Mouse (Mus musculus) intestine, embryonic 15.5 days (tissue): Measurements from ENCODE around the gene Kif5c. TPM values are rescaled to one million over a fixed set of nuclear protein-coding genes. Genes with fewer than 3 reads are reported as not detected.
A peak's percentile ranks its signal among the peaks of the same experiment; 100 is the strongest.

Source experiments
- ATAC-seq: fragments of 200-750 bp; cut with Nextera tagmentation; 2 replicates; pipeline ENCODE4 v1.8.0; 2017; ENCODE audit warnings: moderate TSS enrichment, moderate library complexity
- H3K27ac ChIP-seq: fragments of 300-500 bp; sonication (generic); 2 replicates; pipeline ENCODE4 v1.5.1; 2015; ENCODE audit warnings: mild to moderate bottlenecking, inconsistent platforms
- H3K27me3 ChIP-seq: fragments of 300-500 bp; sonication (generic); replicated peaks from 2 replicates; pipeline ENCODE4 v1.6.1; 2015; ENCODE audit warnings: inconsistent platforms
- H3K36me3 ChIP-seq: fragments of 300-500 bp; sonication (generic); 2 replicates; pipeline ENCODE4 v1.6.1; 2015; ENCODE audit warnings: inconsistent platforms
- H3K4me1 ChIP-seq: fragments of 300-500 bp; sonication (generic); replicated peaks from 2 replicates; pipeline ENCODE4 v1.6.1; 2015; ENCODE audit warnings: inconsistent platforms
- H3K4me2 ChIP-seq: fragments of 300-500 bp; sonication (generic); replicated peaks from 2 replicates; pipeline ENCODE4 v1.6.1; 2015; ENCODE audit warnings: mild to moderate bottlenecking, inconsistent platforms
- H3K4me3 ChIP-seq: fragments of 300-500 bp; sonication (generic); replicated peaks from 2 replicates; pipeline ENCODE4 v1.5.1; 2015; ENCODE audit warnings: inconsistent platforms
- H3K9ac ChIP-seq: fragments of 300-500 bp; sonication (generic); 2 replicates; pipeline ENCODE4 v1.6.1; 2015; ENCODE audit warnings: inconsistent platforms
- H3K9me3 ChIP-seq: fragments of 300-500 bp; sonication (generic); 2 replicates; pipeline ENCODE4 v1.6.1; 2016; ENCODE audit warnings: inconsistent platforms
- WGBS: fragments of 180-500 bp; shearing (Covaris S2); methylation state at CpG from one replicate; pipeline ENCODE4 v1.1.7; 2015; 5-methylcytosine and 5-hydroxymethylcytosine counted together
- polyA plus RNA-seq: library from polyadenylated mRNA; unstranded; fragments of >200 nt; fragmentation: Nextera tagmentation; extraction: Ambion mirVana; gene quantifications from 2 replicates; pipeline ENCODE4 v1.2.1, GENCODE M21; 2015

Kif5c gene
- polyA plus RNA-seq, 1 experiment from 2014 or later, result 8.2 TPM

DNA sequence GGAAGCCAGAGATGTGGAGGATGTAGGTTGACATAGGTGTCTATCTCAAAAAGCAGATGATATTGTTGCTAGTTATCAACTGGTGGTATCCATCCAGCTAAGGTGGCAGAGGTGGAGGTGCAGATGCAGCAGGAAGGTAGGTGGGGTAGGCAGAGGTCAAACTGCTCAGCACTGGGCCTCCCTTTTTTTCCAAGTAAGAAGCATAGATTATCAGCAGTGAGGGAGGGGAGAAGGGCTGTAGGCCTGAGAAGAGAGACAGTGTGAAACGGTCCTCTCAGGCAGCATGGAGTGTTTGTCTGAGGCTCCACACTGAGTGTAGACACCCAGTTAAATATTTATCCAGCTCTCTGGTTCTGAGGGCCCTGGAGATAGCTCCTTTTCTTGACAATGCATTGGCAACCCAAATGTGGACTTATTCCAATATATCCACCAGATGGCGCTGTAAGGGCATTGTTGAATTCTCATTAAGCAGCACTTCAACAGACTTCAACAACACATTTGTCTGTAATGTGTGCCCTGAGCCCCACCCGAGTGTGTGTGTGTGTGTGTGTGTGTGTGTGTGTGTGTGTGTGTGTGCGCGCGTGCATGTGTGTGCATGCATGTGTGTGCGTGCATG, 145.3 kb downstream of the Kif5c start:
- Histone ChIP-seq H3K9ac (no peak overlapping the region), H3K4me2 (no peak overlapping the region), H3K36me3 (no peaks in the 10 kb centered on the region), H3K4me3 (no peak overlapping the region), H3K27me3 (no peaks in the 10 kb centered on the region), H3K9me3 (no peaks in the 10 kb centered on the region), H3K27ac (no peak overlapping the region), H3K4me1 (no peaks in the 10 kb centered on the region)
- ATAC-seq, result peak; percentile 69
- WGBS, result 43% methylated on average over 7 of the region's 7 CpGs

DNA sequence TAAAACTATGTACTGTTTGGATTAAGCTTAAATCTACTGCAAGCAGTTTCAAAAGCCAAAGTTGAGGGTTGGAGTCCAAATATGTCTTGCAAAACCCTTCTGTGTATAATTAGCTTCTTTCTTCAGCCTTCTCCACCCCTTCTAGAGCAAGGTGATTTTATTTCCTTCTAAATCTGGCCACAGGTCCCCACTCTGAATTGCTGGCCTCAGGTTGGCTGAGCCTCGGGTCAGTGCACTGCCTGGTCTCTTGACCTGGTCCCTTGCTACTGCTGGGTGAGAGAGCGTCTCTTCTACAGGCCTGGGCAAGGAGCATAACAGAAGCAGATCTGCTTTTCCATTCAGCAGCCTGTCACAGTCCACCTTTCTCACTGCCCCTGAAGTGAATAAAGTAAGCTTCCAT, 149.8 kb downstream of the Kif5c start:
- Histone ChIP-seq H3K4me1 (0 out of 2 replicates have a peak, but pooled peaks cover 2% of the 10 kb centered on the region), H3K9ac (no peak overlapping the region), H3K27ac (no peak overlapping the region), H3K27me3 (no peaks in the 10 kb centered on the region), H3K4me3 (no peak overlapping the region), H3K9me3 (no peaks in the 10 kb centered on the region), H3K4me2 (no peak overlapping the region), H3K36me3 (no peaks in the 10 kb centered on the region)
- 70% methylated on average over 2 of the region's 2 CpGs for WGBS
- no peak for ATAC-seq

DNA sequence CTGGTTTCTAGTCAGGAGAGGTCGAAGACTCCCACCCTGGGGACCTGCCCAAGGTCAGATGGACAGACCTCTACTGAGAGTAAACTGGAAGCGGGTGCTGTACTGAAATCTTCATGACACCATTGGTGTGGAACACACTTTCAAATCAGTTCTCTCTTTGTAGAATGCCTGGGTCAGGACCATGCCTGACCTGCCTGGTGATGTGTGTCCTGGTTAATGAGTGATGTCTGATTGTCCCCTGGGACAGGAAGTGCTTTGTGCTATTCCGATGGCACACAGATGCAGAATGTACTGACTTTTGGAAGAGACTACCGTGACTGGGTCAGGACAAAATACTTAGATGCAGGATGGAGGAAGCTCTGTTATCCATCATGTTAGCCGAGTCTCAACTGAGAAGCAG, 151.3 kb downstream of the Kif5c start:
- Histone ChIP-seq H3K4me3 (no peak overlapping the region), H3K27me3 (no peaks in the 10 kb centered on the region), H3K9ac (no peak overlapping the region), H3K27ac (no peak overlapping the region), H3K4me1 (0 out of 2 replicates have a peak, but pooled peaks cover 2% of the 10 kb centered on the region), H3K4me2 (no peak overlapping the region), H3K36me3 (no peaks in the 10 kb centered on the region), H3K9me3 (no peaks in the 10 kb centered on the region)
- no peak for ATAC-seq
- WGBS, result 68% methylated on average over 5 of the region's 5 CpGs

DNA sequence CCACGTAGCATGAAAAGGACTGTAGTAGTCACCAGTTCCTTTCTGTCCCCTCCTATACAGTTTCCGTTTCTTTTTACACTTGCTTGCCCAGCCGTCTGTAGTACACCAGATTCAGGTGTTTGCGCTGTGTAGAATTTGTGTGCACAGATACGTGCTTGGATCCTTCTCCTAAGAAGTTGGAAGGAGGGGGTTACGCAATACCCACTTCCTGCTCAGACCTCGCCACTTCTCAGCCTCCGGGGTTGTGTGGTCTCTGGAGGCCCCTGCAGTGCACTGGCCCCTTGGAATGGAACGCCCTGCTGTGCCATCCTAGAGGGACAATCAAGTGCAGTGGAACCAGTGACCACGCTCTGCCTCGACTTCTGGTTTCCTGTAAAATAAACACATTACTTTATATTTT, 152.1 kb downstream of the Kif5c start:
- Histone ChIP-seq H3K9me3 (no peaks in the 10 kb centered on the region), H3K27ac (no peak overlapping the region), H3K36me3 (no peaks in the 10 kb centered on the region), H3K4me2 (no peak overlapping the region), H3K4me1 (0 out of 2 replicates have a peak, but pooled peaks cover 2% of the 10 kb centered on the region), H3K27me3 (no peaks in the 10 kb centered on the region), H3K4me3 (no peak overlapping the region), H3K9ac (no peak overlapping the region)
- 0 out of 2 replicates have a peak, but pooled peaks have one; percentile 37 for ATAC-seq
- WGBS, result 61% methylated on average over 11 of the region's 11 CpGs

DNA sequence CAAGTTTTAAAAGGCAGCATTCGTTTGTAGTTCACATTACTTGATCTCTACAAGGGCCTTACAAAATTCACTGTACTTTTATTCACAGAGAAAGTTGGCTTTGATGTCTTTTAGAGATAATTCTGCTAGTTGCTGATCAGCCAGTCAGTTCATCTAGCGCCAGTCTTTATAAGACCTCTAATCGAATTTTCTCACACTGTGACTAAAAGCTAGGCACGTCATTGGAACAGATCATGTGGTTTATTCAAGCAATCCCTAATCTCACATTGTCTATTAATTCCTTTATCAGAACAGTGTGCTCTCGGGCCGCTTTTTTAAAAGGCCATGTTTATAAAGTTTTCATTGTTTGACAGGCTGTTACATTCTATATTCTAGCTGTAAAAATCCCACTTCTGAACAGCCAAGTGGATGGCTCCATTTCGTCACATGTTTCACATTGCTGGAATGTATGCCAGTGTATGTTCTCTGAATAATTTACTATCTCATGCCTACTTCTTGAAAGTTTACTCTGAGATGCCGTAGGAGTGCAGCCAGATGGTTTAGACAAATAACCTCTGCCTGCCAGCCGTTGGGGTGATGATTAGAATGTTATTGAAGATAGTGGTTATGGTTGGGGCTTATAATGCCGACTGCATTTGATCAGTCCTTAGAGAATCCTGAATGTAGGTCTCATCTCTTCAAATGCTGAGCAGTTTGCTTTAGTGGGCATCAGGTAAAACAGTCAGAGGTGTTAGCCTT, 154.3 kb downstream of the Kif5c start:
- H3K27me3 ChIP-seq, result no peaks in the 10 kb centered on the region
- H3K9me3 ChIP-seq, result no peaks in the 10 kb centered on the region
- no peaks in the 10 kb centered on the region for H3K36me3 ChIP-seq
- no peak overlapping the region for H3K27ac ChIP-seq
- H3K9ac ChIP-seq, result no peak overlapping the region
- no peak overlapping the region for H3K4me3 ChIP-seq
- WGBS, result 59% methylated on average over 10 of the region's 10 CpGs
- 0 out of 2 replicates have a peak, but pooled peaks cover 2% of the 10 kb centered on the region for H3K4me1 ChIP-seq
- no peak for ATAC-seq
- H3K4me2 ChIP-seq, result no peak overlapping the region

DNA sequence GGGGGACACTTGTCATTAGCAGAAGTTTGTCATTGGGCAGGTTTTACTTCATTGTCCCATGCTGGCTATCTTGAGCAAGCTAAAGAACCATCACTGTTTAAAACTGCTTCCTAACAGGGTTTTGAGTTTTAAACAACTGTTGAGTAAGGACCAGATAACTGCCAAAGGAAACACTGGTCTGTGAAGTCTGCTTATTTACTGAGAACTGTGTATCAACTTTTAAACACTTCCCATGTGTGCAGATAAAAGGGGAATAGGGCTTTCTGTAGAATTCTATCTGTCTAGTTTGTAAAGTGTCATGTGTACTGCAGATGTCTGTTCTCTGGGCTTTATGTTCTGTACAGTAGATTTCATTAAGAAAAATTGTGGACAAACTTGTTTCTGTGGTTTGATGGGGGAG, 155.1 kb downstream of the Kif5c start:
- Histone ChIP-seq H3K9ac (no peak overlapping the region), H3K9me3 (no peaks in the 10 kb centered on the region), H3K27me3 (no peaks in the 10 kb centered on the region), H3K4me1 (0 out of 2 replicates have a peak, but pooled peaks cover 2% of the 10 kb centered on the region), H3K4me2 (no peak overlapping the region), H3K4me3 (no peak overlapping the region), H3K27ac (no peak overlapping the region), H3K36me3 (no peaks in the 10 kb centered on the region)
- ATAC-seq, result no peak

DNA sequence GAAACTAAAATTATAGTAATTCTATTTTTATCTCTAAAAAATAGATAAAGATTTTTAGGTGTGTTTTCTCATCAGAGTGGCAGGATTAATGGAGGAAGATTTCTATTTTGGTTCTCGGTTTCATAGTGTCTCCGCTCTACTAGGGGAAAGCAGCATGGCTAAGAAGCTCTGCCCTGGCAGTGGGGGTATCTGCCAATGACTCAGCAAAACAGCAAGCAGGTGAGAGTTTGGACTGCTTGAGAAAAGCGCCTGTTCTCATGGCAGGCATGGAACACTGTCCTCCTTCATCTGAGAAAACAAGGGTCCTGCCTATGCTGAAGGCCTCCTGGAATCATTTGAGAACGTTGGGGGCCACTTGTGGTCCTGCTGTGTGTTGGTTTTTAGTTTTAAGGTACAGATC, 156.1 kb downstream of the Kif5c start:
- H3K27me3 ChIP-seq, result no peaks in the 10 kb centered on the region
- no peaks in the 10 kb centered on the region for H3K9me3 ChIP-seq
- no peak overlapping the region for H3K4me3 ChIP-seq
- no peak overlapping the region for H3K9ac ChIP-seq
- no peak overlapping the region for H3K4me2 ChIP-seq
- no peaks in the 10 kb centered on the region for H3K36me3 ChIP-seq
- no peak overlapping the region for H3K27ac ChIP-seq
- 81% methylated on average over 4 of the region's 4 CpGs for WGBS
- H3K4me1 ChIP-seq, result 0 out of 2 replicates have a peak, but pooled peaks cover 2% of the 10 kb centered on the region
- ATAC-seq, result no peak

DNA sequence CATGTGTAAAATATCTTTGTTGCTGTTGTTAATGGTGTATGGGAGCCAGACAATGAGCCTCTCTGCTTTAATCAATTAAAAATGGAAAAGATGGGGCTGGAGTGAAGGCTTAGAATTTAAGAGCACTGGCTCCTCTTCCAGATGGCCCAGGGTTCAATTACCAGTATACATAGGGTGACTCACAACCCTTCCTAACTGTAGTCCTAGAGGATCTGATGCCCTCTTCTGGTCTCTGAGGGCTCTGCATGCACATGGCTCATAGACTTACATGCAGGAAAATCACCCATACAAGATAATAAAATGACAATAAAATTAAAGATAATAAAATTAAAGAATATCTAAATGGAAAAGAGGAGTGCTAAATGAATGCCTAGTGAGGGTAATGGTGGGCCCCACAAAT, 156.6 kb downstream of the Kif5c start:
- 0 out of 2 replicates have a peak, but pooled peaks cover 2% of the 10 kb centered on the region for H3K4me1 ChIP-seq
- no peak overlapping the region for H3K9ac ChIP-seq
- no peaks in the 10 kb centered on the region for H3K27me3 ChIP-seq
- H3K36me3 ChIP-seq, result no peaks in the 10 kb centered on the region
- no peak overlapping the region for H3K4me3 ChIP-seq
- H3K27ac ChIP-seq, result no peak overlapping the region
- H3K9me3 ChIP-seq, result no peaks in the 10 kb centered on the region
- no peak overlapping the region for H3K4me2 ChIP-seq
- no peak for ATAC-seq

DNA sequence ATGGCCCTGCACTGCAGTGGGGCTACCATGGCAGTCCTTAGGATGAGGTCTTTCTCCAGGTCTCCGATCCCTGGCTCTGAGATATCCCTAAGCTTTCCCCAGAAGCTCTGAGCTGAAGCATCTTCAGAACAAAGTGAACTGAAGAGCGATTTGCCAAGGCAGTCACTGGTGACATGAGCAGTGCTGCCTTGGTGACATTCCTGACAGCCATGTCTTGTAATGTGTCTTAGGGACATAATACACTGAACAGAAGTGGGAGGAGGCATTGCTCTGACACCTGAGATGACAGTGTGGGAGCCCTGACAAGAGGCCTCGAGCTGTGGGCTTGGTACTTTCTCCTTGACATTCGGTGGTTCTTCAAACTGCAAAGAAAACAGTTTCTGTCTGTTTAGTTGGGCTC, 157.3 kb downstream of the Kif5c start:
- 87% methylated on average over 4 of the region's 4 CpGs for WGBS
- Histone ChIP-seq H3K27ac (no peak overlapping the region), H3K27me3 (no peaks in the 10 kb centered on the region), H3K4me3 (no peak overlapping the region), H3K4me2 (no peak overlapping the region), H3K9ac (no peak overlapping the region), H3K9me3 (no peaks in the 10 kb centered on the region), H3K36me3 (no peaks in the 10 kb centered on the region), H3K4me1 (no peaks in the 10 kb centered on the region)
- ATAC-seq, result no peak

DNA sequence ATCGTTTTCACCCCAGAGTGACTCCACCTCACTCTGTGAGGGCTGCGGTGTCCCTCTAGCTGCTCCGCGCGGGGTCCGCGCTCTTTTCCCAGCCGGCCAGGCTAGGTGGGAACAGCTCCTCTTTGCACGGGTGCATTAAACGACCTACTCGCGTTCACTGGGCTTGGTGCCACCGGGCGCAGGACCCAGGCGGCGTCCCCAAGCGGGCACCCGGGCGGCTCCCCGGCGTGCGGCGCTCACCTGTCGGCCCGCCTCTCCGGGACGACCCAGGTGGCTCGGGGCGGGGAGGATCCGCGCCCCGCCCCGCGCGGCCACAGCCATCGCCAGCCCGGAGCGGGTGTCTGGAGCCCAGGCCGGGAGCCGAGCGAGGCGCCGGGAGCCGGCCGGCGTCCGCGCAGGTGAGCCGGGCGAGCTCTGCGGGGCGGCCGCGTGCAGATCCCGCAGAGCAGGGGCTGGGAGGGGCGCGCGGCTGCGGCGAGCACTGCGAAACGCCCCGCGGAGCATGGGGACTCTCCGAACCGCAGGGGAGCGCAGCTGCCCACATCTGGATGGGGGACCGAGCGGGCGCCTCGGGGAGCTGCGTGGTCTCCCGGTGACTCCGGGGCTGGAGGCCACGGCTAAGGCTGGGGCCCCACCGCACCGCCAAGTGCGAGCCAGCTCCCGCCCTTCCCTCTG, 168.4 kb downstream of the Kif5c start, which contains the start of gene Lypd6b:
Lypd6b (plus strand) TSS at position 313 of the 675 bp plus-strand sequence.
- Histone ChIP-seq H3K27me3 (peaks cover 11% of the 10 kb centered on the region; the same call in 1 of the 2 replicates), H3K9ac (peak within 1 kb of the TSS; percentile 58), H3K4me2 (peak within 1 kb of the TSS; percentile 99), H3K27ac (no peak within 1 kb of the TSS), H3K4me1 (0 out of 2 replicates have a peak, but pooled peaks cover 7% of the 10 kb centered on the region), H3K9me3 (no peaks in the 10 kb centered on the region), H3K4me3 (peak within 1 kb of the TSS; percentile 60), H3K36me3 (no peaks in the 10 kb centered on the region)
- WGBS, result under 1% methylated on average over 74 of the region's 79 CpGs
- ATAC-seq, result peak; percentile 94

DNA sequence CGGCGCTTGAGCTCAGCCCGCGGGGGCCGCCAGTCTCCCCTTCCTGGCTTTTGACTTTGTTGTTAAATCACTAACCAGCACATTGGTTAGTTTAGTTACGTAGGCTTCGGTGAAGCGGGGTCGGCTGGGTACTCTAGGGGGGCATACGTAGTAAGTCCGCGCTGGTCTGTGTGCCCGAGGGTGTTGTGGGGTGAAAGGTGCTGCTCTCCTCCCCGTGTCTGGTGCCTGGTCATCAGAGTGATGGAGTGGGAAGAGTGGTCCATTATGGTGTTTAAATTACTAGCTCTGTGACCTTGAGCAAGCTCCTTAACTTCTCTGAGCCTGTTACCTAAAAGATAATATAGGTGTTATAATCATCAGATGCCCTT, 168.9 kb downstream of the Kif5c start:
- H3K9me3 ChIP-seq, result no peaks in the 10 kb centered on the region
- H3K27me3 ChIP-seq, result peaks cover 11% of the 10 kb centered on the region; the same call in 1 of the 2 replicates
- WGBS, result 2% methylated on average over 14 of the region's 14 CpGs
- peak overlapping the region; percentile 60 for H3K4me3 ChIP-seq
- H3K4me2 ChIP-seq, result peak overlapping the region; percentile 99
- peak overlapping the region; percentile 58 for H3K9ac ChIP-seq
- H3K36me3 ChIP-seq, result no peaks in the 10 kb centered on the region
- peak; percentile 48 for ATAC-seq
- H3K4me1 ChIP-seq, result 0 out of 2 replicates have a peak, but pooled peaks cover 7% of the 10 kb centered on the region
- H3K27ac ChIP-seq, result no peak overlapping the region

DNA sequence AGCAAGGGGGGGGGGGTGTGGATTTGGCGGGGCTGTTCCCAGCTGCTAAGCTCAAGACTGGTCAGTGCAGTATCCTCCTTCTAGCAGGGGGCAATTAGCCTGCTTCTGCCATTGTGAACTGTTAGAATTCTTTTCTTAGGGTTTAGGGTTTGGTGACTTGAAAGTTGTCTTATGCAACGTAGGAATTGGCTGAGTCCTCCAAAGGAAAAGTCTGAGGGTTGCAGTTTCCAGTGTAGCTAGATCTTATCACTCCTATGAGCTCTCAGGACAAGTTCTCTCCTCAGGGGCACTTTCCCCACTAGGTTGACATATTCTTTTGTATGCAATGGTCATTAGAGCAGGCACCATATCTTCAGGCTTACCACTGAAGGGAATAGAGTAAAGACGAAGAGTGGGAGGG, 169.5 kb downstream of the Kif5c start:
- Histone ChIP-seq H3K4me1 (0 out of 2 replicates have a peak, but pooled peaks cover 7% of the 10 kb centered on the region), H3K4me2 (0 out of 2 replicates have a peak overlapping the region, but pooled peaks have one; percentile 6), H3K9me3 (no peaks in the 10 kb centered on the region), H3K27ac (no peak overlapping the region), H3K27me3 (peaks cover 11% of the 10 kb centered on the region; the same call in 1 of the 2 replicates), H3K36me3 (no peaks in the 10 kb centered on the region), H3K4me3 (no peak overlapping the region), H3K9ac (no peak overlapping the region)
- WGBS, result 33% methylated on average over 3 of the region's 3 CpGs
- no peak for ATAC-seq
